Mouse (Mus musculus) testis, adult 2 months (tissue): Measurements from ENCODE around the gene Castor2. TPM values are rescaled to one million over a fixed set of nuclear protein-coding genes. Genes with fewer than 3 reads are reported as not detected.

Source experiments
- H3K27ac ChIP-seq: fragments of 200-500 bp; 2 replicates; pipeline ENCODE4 v1.5.1; 2012; ENCODE audit warnings: low read depth, low read length; ENCODE audit not compliant: control insufficient read depth, insufficient read depth
- H3K27me3 ChIP-seq: fragments of 200-500 bp; 2 replicates; pipeline ENCODE4 v1.6.1; 2012; ENCODE audit warnings: mild to moderate bottlenecking, low read length, moderate library complexity; ENCODE audit not compliant: control insufficient read depth, insufficient read depth
- H3K36me3 ChIP-seq: fragments of 200-500 bp; 2 replicates; pipeline ENCODE4 v1.6.1; 2012; ENCODE audit warnings: mild to moderate bottlenecking, low read length; ENCODE audit not compliant: control insufficient read depth, insufficient read depth
- H3K4me1 ChIP-seq: fragments of 200-500 bp; 2 replicates; pipeline ENCODE4 v1.6.1; 2012; ENCODE audit warnings: low read length; ENCODE audit not compliant: control insufficient read depth, insufficient read depth
- H3K4me3 ChIP-seq: fragments of 200-500 bp; 2 replicates; pipeline ENCODE4 v1.5.1; 2012; ENCODE audit warnings: low read depth, mild to moderate bottlenecking, low read length, moderate library complexity, mixed read lengths; ENCODE audit not compliant: control insufficient read depth
- CTCF ChIP-seq: fragments of 200-500 bp; IDR thresholded peaks from 2 replicates; pipeline ENCODE4 v1.5.1; 2012; ENCODE audit warnings: low read depth, mild to moderate bottlenecking, inconsistent platforms, low read length, moderate library complexity; ENCODE audit not compliant: control insufficient read depth, insufficient read depth, insufficient replicate concordance
- POLR2A ChIP-seq: fragments of 200-500 bp; IDR thresholded peaks from 2 replicates; pipeline ENCODE4 v1.6.1; 2012; ENCODE audit warnings: low read depth, mild to moderate bottlenecking, inconsistent platforms, low read length, moderate library complexity; ENCODE audit not compliant: control insufficient read depth
- polyA plus RNA-seq: library from polyadenylated mRNA; depleted of rRNA; stranded (reverse); fragments of >200 nt; gene quantifications from 2 replicates; pipeline ENCODE4 v1.2.3, GENCODE M21; 2012

Castor2 gene
- polyA plus RNA-seq, 1 experiment: 7.2 TPM

DNA sequence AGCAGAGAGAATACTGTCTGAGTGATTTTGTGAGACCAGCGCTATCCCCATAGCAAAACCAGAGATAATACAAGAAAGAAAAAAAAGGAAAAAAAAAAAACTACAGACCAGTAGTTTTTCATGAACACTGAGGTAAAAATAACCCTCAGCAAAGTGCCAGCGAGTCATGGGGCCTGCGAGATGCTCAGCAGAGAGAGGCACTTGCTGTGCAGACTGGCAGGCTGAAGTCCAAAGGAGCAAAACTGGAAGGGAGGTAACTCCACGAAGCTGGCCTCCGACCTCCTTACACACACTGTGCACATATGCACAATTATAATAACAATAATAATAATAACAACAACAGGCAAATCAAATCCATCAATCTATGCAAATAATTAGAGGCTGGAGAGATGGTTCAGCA lies 12.3 kb upstream of the Castor2 start:
- Histone ChIP-seq H3K27me3 (no peaks in the 10 kb centered on the region), H3K4me1 (peaks cover 2% of the 10 kb centered on the region), H3K36me3 (no peaks in the 10 kb centered on the region), H3K27ac (no peak overlapping the region), H3K4me3 (no peak overlapping the region)
- TF ChIP-seq POLR2A (no peak), CTCF (no peak)

DNA sequence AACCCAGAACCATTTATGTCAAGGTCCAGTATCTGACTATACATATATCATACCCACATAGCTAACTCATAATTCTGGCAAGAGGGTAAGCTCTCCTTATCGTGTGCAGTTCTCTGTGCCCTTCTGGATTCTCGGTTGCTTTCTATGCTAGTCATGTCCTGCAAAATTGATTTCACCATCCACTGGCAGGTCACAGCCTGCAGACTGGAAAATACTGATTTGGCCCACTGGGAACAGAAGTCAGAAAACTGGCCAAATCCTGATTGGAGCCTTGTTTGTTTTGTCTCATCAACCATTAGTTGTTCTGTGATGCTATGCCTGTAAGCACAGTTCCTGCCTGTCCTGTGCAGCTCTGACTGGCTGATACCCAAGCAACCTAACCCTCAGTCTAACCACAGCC lies 3.7 kb upstream of the Castor2 start:
- Histone ChIP-seq H3K4me1 (peaks cover 10% of the 10 kb centered on the region), H3K4me3 (no peak overlapping the region), H3K36me3 (no peaks in the 10 kb centered on the region), H3K27me3 (no peaks in the 10 kb centered on the region), H3K27ac (no peak overlapping the region)
- TF ChIP-seq CTCF: no peak
- no peak for TF ChIP-seq POLR2A

DNA sequence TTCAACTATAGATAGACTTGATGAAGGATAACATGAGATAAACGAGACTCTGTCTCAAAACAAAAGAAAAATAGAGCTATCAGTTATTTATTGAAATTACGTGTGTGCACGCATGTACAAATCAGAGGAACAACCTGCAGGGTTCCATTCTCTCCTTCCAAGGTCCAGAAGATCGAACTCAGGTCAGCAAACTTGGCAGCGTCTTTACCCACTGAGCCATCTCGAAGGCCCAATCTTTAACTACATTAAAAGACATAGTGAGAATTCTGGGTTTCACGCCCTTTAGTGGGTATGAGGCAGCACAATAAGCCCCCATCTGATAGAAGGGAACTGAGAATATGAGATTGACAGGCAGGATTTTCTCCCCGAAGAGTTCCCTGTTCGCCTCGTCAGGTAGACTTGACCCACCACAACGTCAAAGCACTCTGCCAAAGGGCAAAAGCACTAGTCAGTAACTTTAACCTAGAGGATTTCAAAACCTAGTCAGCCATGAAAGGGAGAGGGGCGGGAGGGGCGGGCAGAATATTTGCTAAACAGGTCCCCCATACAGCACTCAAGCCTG lies 1.1 kb upstream of the Castor2 start:
- Histone ChIP-seq H3K27me3 (no peaks in the 10 kb centered on the region), H3K4me3 (no peak overlapping the region), H3K36me3 (no peaks in the 10 kb centered on the region), H3K27ac (no peak overlapping the region), H3K4me1 (peaks cover 11% of the 10 kb centered on the region)
- TF ChIP-seq CTCF (no peak), POLR2A (no peak)

DNA sequence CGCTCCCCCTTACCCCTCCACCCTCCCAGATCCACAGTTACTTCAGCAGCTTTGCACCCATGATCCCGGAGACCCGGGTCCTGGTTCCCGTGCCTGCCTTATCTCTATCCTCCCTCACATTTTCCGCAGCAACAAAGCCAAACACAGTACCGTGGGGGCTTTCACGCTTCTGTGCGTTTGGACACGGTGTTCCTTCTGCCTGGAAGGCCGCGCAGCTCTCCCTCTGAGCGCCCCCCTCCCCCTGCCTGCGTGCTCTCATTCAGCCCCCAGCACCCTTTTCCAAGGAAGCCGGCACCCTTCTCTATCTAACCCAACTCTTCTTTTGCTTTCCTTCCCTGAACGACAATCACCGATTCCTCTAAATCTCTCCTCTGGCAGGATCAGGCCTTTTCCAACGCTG lies 535 bp upstream of the Castor2 start:
- peak overlapping the region; percentile 82 for H3K27ac ChIP-seq
- H3K36me3 ChIP-seq: no peaks in the 10 kb centered on the region
- peaks cover 11% of the 10 kb centered on the region for H3K4me1 ChIP-seq
- H3K27me3 ChIP-seq: no peaks in the 10 kb centered on the region
- no peak for TF ChIP-seq POLR2A
- TF ChIP-seq CTCF: no peak
- H3K4me3 ChIP-seq: peak overlapping the region; percentile 84

DNA sequence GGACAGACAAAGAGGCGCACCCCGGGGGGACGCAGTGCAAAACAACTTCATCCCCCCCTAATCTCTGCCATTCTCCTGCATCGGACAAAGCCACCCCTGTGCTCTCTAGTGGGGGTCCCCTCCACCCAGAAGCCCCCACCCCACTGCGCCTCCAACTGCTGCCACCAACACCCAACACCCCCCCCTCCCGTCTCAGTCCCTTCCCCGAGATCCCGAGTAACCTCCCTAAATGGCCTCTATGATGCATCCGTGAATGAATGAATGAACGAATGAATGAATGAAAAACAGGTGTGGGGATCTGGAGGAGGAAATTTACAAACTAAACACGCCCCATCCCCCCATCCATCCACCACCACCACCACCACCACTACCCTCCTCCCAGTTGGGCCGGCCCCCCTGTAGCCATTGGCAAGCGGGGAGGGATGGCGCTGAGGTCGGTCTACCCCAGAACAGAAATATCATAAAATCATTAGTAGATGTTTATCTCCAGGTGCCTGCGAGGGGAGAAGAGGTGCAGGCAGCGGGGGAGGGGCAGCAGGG lies 791 bp downstream of the Castor2 start:
- Histone ChIP-seq H3K36me3 (no peaks in the 10 kb centered on the region), H3K27ac (no peak overlapping the region)

DNA sequence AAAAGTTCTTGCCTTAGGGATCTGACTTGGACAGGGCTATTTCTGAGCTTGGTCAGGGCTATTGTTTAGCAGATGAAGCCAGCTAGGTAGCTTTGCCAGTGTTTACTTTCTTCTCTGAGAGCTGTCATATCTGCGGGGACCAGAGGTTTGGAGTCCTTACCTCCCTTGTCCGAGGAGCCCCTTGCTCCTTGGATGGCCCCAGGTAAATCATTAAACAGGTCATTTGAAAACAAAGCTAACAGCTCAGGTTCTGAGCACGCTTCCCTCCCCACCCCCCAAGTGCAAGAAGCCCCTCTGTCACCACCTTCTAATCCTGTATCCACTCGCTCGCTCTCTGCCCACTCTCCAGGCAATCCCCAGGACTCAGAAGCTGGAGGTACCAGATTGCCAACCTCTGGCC lies 1.8 kb downstream of the Castor2 start:
- no peak overlapping the region for H3K27ac ChIP-seq
- H3K36me3 ChIP-seq: no peaks in the 10 kb centered on the region
- peaks cover 8% of the 10 kb centered on the region for H3K4me1 ChIP-seq
- TF ChIP-seq POLR2A (no peak), CTCF (no peak)
- no peak overlapping the region for H3K4me3 ChIP-seq
- H3K27me3 ChIP-seq: no peaks in the 10 kb centered on the region

More for the DNA sequence above, 791 bp downstream of the Castor2 start:
- H3K4me3 ChIP-seq: no peak overlapping the region; the same call in 1 of the 2 replicates
- H3K4me1 ChIP-seq: peaks cover 10% of the 10 kb centered on the region
- TF ChIP-seq POLR2A (no peak), CTCF (no peak)
- H3K27me3 ChIP-seq: no peaks in the 10 kb centered on the region

DNA sequence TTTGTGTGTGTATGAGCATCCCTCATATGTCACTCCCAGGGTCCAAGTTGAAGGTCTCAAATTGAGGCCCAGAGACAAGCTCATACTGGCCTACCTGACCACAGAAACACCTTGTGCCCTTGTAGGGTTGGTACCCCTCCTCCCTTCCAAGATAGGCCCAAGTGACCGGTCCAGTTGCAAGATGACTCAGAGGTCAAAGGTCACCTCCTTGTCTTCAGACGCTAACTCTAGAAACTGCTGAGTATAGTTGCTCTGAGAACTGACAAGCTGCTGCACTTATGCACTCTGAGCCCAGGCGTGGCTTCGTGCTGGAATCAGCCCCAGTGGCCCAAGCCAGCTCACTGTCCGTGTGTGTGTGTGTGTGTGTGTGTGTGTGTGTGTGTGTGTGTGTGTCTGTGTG lies 2.4 kb downstream of the Castor2 start:
- H3K27ac ChIP-seq: no peak overlapping the region
- H3K27me3 ChIP-seq: no peaks in the 10 kb centered on the region
- H3K36me3 ChIP-seq: no peaks in the 10 kb centered on the region
- TF ChIP-seq CTCF: no peak
- TF ChIP-seq POLR2A: no peak
- H3K4me1 ChIP-seq: peaks cover 8% of the 10 kb centered on the region
- H3K4me3 ChIP-seq: no peak overlapping the region
